Comparison of ENCODE assay signal across 16 mouse cellular contexts in the genomic region with DNA sequence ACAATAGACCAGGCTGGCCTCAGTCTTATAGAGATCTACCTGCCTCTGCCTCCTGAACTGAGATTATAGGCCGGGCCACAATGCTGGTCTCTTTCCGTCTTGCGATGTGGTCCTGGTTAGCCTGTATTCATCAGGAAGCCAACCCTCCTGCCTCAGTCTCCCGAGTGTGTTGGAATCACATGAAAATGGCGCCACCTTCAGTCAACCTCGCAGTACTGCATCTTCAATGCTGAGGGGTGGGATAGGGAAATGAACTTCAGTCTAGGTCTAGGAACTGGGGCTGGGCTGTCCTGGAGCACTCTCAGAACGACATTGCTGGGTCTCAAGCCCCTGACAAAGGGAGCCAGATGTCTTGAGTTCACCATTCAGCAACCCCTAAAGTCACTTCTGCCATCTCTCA. TPM values are rescaled to one million over a fixed set of nuclear protein-coding genes. Genes with fewer than 3 reads are reported as not detected.
DNase-seq lines count a peak whose midpoint lies in the region; ATAC-seq and TF ChIP-seq lines count a peak whose summit lies in the region.
"Had no signal": no experiment of that assay in that cellular context is flagged by ENCODE, and none has a peak within 500 bp of the region (broad histone marks: within the 10 kb centered on the region; RNA-seq: fewer than 3 reads in every experiment).

No protein-coding gene starts in this region.

- no peak for ATAC-seq in lung, postnatal 0 days
- ATAC-seq in megakaryocyte, adult 5-6 weeks (ENCODE audit: poor library complexity, severe bottlenecking) = peak; percentile 76
- no peak for ATAC-seq in midbrain, embryonic 16.5 days
- ATAC-seq: activated CD4-positive, CD25-positive, alpha-beta regulatory T cell, adult 4 months had no signal

- peaks cover 4% of the 10 kb centered on the region; the same call in 1 of the 2 replicates for H3K36me3 ChIP-seq in lung, postnatal 0 days (ENCODE audit: insufficient read depth, low read length)
- no peaks in the 10 kb centered on the region for H3K36me3 ChIP-seq in midbrain, embryonic 16.5 days (ENCODE audit: control insufficient read depth, insufficient read depth, low read length)
- H3K36me3 ChIP-seq: hindbrain, embryonic 15.5 days had no signal

- intact Hi-C loops in heart, postnatal 10 days (cut with DNase I) = no loop called here

- peak; percentile 84 for DNase-seq in heart, adult 11 months
- no peak for DNase-seq in heart, postnatal 10 days
- no peak for DNase-seq in lung, postnatal 0 days (ENCODE audit: low spot score)
- no peak for DNase-seq in lung, adult 18-20 months
- DNase-seq in ES-CJ7 (ENCODE audit: low read depth, low spot score) = peak; percentile 71
- no peak for DNase-seq in left cerebral cortex, adult 11 months (ENCODE audit: low spot score)
- DNase-seq: lung, postnatal 10 days; right cerebral cortex, postnatal 25 days had no signal

- no peaks in the 10 kb centered on the region for H3K27me3 ChIP-seq in lung, postnatal 0 days (replicated peaks; ENCODE audit: insufficient read depth, low read length)
- no peaks in the 10 kb centered on the region for H3K27me3 ChIP-seq in midbrain, embryonic 16.5 days (ENCODE audit: control insufficient read depth, insufficient read depth, low read depth, low read length)
- H3K27me3 ChIP-seq: hindbrain, embryonic 15.5 days had no signal

- no peak for TF ChIP-seq EP300 in lung, postnatal 0 days (IDR thresholded peaks at IDR 0.05)

- TF ChIP-seq CTCF in lung, postnatal 0 days (IDR thresholded peaks at IDR 0.05) = peak; percentile 72

- no peak overlapping the region for H3K27ac ChIP-seq in lung, postnatal 0 days (ENCODE audit: low read length)
- H3K27ac ChIP-seq in midbrain, embryonic 16.5 days (ENCODE audit: low read length) = no peak overlapping the region
- H3K27ac ChIP-seq: heart, embryonic 10.5 days; hindbrain, embryonic 15.5 days had no signal

- 79% methylated on average over 7 of the region's 7 CpGs for WGBS in lung, postnatal 0 days
- WGBS in midbrain, embryonic 16.5 days = 81% methylated on average over 7 of the region's 7 CpGs

- H3K4me2 ChIP-seq in lung, postnatal 0 days (replicated peaks; ENCODE audit: low read depth, low read length) = no peak overlapping the region
- no peak overlapping the region for H3K4me2 ChIP-seq in midbrain, embryonic 16.5 days (ENCODE audit: low read length)
- H3K4me2 ChIP-seq: hindbrain, embryonic 15.5 days had no signal

- H3K9me3 ChIP-seq in lung, postnatal 0 days (ENCODE audit: low read length) = no peaks in the 10 kb centered on the region
- H3K9me3 ChIP-seq in midbrain, embryonic 16.5 days (replicated peaks; ENCODE audit: control insufficient read depth, low read length, poor library complexity, severe bottlenecking) = no peaks in the 10 kb centered on the region
- H3K9me3 ChIP-seq: heart, embryonic 10.5 days; hindbrain, embryonic 15.5 days had no signal

- H3K4me1 ChIP-seq in lung, postnatal 0 days (ENCODE audit: insufficient read depth, low read depth, low read length) = no peaks in the 10 kb centered on the region
- peaks cover under 1% of the 10 kb centered on the region for H3K4me1 ChIP-seq in midbrain, embryonic 16.5 days (ENCODE audit: control insufficient read depth, insufficient read depth, low read length)

- H3K9ac ChIP-seq in lung, postnatal 0 days (replicated peaks; ENCODE audit: low read depth) = no peak overlapping the region
- H3K9ac ChIP-seq in midbrain, embryonic 16.5 days (ENCODE audit: low read depth, low read length) = no peak overlapping the region
- H3K9ac ChIP-seq: hindbrain, embryonic 15.5 days had no signal

- no peak overlapping the region for H3K4me3 ChIP-seq in lung, postnatal 0 days (ENCODE audit: low read depth, low read length)
- H3K4me3 ChIP-seq in midbrain, embryonic 16.5 days (ENCODE audit: low read depth, low read length) = no peak overlapping the region
- H3K4me3 ChIP-seq: erythroblast, embryonic 14.5 days; heart, embryonic 10.5 days; hindbrain, embryonic 15.5 days; myocyte had no signal

RNA-seq across cellular contexts. Expression of a gene that starts 8.7 kb away (rescaled TPM):
- total RNA-seq in heart, postnatal 10 days (2021) = 1 to 10 TPM; 4.2 to 4.9 TPM
- polyA plus RNA-seq in lung, postnatal 0 days (2015; fragmentation: Nextera tagmentation; extraction: Ambion mirVana) = 3.8 and 6.2 TPM in 2 replicates
- total RNA-seq in megakaryocyte, adult 5-6 weeks (2015) = 4.3 and 4.8 TPM in 2 replicates
- 4.1 and 4.9 TPM in 2 replicates for total RNA-seq in megakaryocyte, adult 5-6 weeks (2017)
- polyA plus RNA-seq in midbrain, embryonic 16.5 days (2015; fragmentation: Nextera tagmentation; extraction: Ambion mirVana) = 5.2 and 5.6 TPM in 2 replicates

RNA-seq across cellular contexts. Expression of a gene that starts 19.7 kb away (rescaled TPM):
- 10 to 100 TPM; 14.5 to 16.0 TPM for total RNA-seq in heart, postnatal 10 days (2021)
- 40.0 and 46.4 TPM in 2 replicates for polyA plus RNA-seq in lung, postnatal 0 days (2015; fragmentation: Nextera tagmentation; extraction: Ambion mirVana)
- 0.11 and 0.54 TPM in 2 replicates for total RNA-seq in megakaryocyte, adult 5-6 weeks (2015)
- total RNA-seq in megakaryocyte, adult 5-6 weeks (2017) = 0.57 and 0.73 TPM in 2 replicates
- 4.6 and 5.5 TPM in 2 replicates for polyA plus RNA-seq in midbrain, embryonic 16.5 days (2015; fragmentation: Nextera tagmentation; extraction: Ambion mirVana)
- polyA plus RNA-seq: erythroblast, embryonic 14.5 days had no signal

RNA-seq across cellular contexts. Expression of a gene that starts 20.7 kb away (rescaled TPM):
- total RNA-seq in heart, postnatal 10 days (2021) = 100 to 1,000 TPM; 206 to 207 TPM
- 231 and 251 TPM in 2 replicates for polyA plus RNA-seq in lung, postnatal 0 days (2015; fragmentation: Nextera tagmentation; extraction: Ambion mirVana)
- 133 and 145 TPM in 2 replicates for total RNA-seq in megakaryocyte, adult 5-6 weeks (2015)
- 41.4 and 51.1 TPM in 2 replicates for total RNA-seq in megakaryocyte, adult 5-6 weeks (2017)
- polyA plus RNA-seq in midbrain, embryonic 16.5 days (2015; fragmentation: Nextera tagmentation; extraction: Ambion mirVana) = 412 and 432 TPM in 2 replicates

RNA-seq across cellular contexts. Expression of a gene that starts 24.1 kb away (rescaled TPM):
- total RNA-seq in heart, postnatal 10 days (2021) = not detected
- 0.04 TPM in 1 of 2 replicates, not detected in the other for polyA plus RNA-seq in lung, postnatal 0 days (2015; fragmentation: Nextera tagmentation; extraction: Ambion mirVana)
- not detected in 2 replicates for total RNA-seq in megakaryocyte, adult 5-6 weeks (2015)
- not detected in 2 replicates for total RNA-seq in megakaryocyte, adult 5-6 weeks (2017)
- 0.06 TPM in 1 of 2 replicates, not detected in the other for polyA plus RNA-seq in midbrain, embryonic 16.5 days (2015; fragmentation: Nextera tagmentation; extraction: Ambion mirVana)
- polyA plus RNA-seq: activated CD4-positive, CD25-positive, alpha-beta regulatory T cell, adult 4 months; erythroblast, embryonic 14.5 days; heart, embryonic 10.5 days; hindbrain, embryonic 15.5 days; large intestine, adult 2 months; myocyte had no signal

RNA-seq across cellular contexts. Expression of a gene that starts 42.7 kb away (rescaled TPM):
- total RNA-seq in heart, postnatal 10 days (2021) = 10 to 100 TPM; 15.0 to 15.8 TPM
- 22.1 and 24.2 TPM in 2 replicates for polyA plus RNA-seq in lung, postnatal 0 days (2015; fragmentation: Nextera tagmentation; extraction: Ambion mirVana)
- total RNA-seq in megakaryocyte, adult 5-6 weeks (2015) = 43.9 and 48.7 TPM in 2 replicates
- total RNA-seq in megakaryocyte, adult 5-6 weeks (2017) = 50.6 and 51.6 TPM in 2 replicates
- polyA plus RNA-seq in midbrain, embryonic 16.5 days (2015; fragmentation: Nextera tagmentation; extraction: Ambion mirVana) = 12.9 and 13.1 TPM in 2 replicates

Comparison
In these comparisons a context has a peak if more than half of its experiments do, and no peak if none do; other contexts are left out.
1. DNase-seq: peak in heart, adult 11 months (single experiment) and ES-CJ7 (single experiment); none in heart, postnatal 10 days (0 of 2), lung, postnatal 0 days (single experiment), lung, adult 18-20 months (0 of 2) and left cerebral cortex, adult 11 months (single experiment).
2. RNA of a gene that starts 19.7 kb away (total RNA-seq): 14.5 to 16.0 TPM in heart, postnatal 10 days; 0.11 to 0.73 TPM in megakaryocyte, adult 5-6 weeks; every median in the first group is over 4 times any median in the second.